Mouse (Mus musculus) retina, embryonic 14.5 days (tissue): ENCODE measurements at regions not wholly inside any gene's neighbourhood (a gene's known extent, or its start where the extent isn't known, plus 50 kb on each side); places are given as distances from the start of the nearest gene placed in this dataset.

Source experiments
- DNase-seq: peaks from one replicate; pipeline ENCODE4 v3.0.0-alpha.2; 2015; ENCODE audit warnings: low spot score

- no peak for DNase-seq
Measured at GRCm38 (mm10) chr11:31721908-31722307, 50.2 kb upstream of the Bod1 start.

DNA sequence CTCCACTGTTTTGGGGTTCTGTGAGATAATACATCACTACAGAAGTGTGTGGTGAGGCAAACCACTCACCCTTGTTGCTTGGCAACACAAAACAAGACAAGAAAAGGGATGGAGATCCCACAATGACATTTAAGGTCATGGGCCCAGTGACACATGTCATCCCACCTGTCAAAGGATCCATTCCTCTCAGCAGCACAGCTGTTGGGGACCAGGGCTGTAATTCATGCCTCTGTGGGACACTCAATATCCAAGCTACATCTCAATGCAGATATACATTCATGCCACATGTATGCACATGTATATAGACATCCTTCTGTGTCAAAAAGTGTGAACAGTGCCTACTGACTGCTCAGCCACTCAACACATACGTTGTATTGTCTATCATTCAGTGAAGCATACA lies 52.8 kb upstream of the Bod1 start:
- no peak for DNase-seq

- DNase-seq, result no peak
Measured at GRCm38 (mm10) chr11:31725936-31726647, 54.4 kb upstream of the Bod1 start.

- no peak for DNase-seq
Measured at GRCm38 (mm10) chr11:31727289-31727688, 55.6 kb upstream of the Bod1 start.

DNA sequence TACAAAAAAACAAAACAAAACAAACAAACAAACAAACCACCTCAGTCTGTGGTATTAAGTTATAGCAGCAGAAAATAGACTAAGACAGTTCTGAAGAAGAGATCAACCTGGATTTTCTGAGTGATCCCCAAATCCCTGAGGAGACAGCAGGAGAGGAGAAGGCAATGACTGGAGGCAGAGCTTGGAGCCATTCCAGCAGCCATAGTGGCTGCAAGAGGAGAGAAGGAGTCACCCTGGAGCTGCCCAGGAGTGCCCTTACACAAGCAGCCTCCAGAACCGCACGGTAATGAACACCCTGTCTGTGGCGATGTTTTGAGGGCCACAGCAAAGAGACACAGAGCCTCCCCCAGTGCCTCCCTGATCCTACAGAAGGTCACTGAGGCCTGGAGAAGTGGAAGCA lies 58.0 kb upstream of the Bod1 start:
- DNase-seq, result no peak

DNA sequence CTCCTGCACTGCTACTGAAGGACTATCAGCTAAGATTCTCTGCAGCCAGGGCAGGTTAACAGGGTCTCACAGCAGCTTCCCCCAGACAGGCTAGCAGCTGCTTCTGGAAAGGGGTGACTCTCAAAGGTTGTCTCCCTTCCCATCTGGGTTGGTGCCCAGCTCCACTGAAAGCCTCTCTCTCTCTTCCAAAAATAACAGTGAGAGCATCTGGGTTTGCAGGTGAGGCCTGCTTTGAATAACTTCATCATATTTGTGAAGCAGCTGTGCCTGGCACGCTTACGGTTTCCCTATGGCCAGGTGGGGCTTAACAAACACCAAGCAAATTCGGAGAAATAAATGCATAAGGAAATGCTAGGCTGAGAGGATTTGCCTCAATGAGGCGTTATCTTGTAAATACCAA lies 58.5 kb upstream of the Bod1 start:
- no peak for DNase-seq

- DNase-seq, result peak; percentile 41
Measured at GRCm38 (mm10) chr11:31730680-31731079, 59.0 kb upstream of the Bod1 start.

- no peak for DNase-seq
Measured at GRCm38 (mm10) chr11:31731459-31731858, 59.8 kb upstream of the Bod1 start.

DNA sequence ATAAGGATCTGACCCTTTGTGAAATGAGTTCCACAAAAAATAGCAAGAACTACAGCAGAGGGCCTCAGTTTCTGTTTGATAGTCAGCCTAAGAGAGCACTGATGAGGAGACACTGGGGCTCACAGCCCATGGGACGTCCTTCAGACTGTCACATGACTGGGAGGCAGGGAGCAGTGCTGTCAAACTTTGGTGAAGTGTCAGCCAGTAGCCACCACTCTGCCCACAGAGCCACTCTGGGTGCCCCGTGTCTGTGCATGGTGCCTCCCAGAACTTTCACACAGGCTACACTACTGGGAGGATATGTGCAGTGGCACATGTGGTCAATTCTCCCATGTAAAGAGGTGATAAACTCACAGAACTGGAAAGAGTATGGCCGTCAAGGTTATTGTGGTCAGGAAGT lies 60.7 kb upstream of the Bod1 start:
- DNase-seq, result no peak

DNA sequence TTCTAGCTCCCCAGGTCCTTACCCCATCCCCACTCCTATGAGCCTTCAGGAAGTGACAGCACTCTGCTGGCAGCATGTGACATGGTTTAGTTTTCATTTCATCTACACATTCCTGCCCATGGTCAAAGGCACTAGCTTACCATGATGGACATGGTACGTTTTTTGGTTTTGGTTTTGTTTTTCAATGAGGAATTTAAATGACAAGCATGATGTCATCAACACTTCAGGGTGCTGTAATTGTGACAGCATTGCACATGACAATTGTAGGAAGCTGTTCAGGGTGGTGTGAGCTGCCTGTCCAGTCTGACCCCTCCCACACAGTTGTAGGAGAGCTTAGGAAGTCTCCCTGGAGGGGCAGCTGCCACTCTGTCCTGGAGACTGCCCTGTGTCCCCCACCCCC lies 61.3 kb upstream of the Bod1 start:
- no peak for DNase-seq

DNA sequence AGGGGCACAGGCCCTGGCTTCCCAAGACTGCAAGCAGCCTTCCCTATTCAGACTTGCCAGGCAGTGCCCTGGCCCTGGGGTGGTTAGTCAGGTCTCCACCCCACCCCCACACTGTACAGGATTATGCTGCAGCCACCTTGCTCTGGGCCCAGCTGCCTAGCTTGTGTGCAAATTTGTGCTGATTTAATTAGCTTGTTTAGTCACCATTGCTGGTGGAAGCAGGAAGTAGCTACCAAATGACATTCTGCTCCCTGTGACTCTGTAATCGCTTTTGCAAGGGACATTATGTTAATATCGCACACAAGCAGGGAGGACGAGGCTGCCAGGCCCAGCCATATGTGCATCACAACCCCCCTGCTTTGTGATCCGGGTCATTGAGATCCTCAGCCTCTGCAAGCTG lies 62.4 kb upstream of the Bod1 start:
- peak; percentile 52 for DNase-seq

- DNase-seq, result no peak
Measured at GRCm38 (mm10) chr11:31735257-31735656, 63.6 kb upstream of the Bod1 start.

GRCm38 (mm10) chr11:31736086-31736485 lies 64.4 kb upstream of the Bod1 start:
- DNase-seq, result no peak

- DNase-seq, result no peak
Measured at GRCm38 (mm10) chr11:31736556-31737089, 64.9 kb upstream of the Bod1 start.

DNA sequence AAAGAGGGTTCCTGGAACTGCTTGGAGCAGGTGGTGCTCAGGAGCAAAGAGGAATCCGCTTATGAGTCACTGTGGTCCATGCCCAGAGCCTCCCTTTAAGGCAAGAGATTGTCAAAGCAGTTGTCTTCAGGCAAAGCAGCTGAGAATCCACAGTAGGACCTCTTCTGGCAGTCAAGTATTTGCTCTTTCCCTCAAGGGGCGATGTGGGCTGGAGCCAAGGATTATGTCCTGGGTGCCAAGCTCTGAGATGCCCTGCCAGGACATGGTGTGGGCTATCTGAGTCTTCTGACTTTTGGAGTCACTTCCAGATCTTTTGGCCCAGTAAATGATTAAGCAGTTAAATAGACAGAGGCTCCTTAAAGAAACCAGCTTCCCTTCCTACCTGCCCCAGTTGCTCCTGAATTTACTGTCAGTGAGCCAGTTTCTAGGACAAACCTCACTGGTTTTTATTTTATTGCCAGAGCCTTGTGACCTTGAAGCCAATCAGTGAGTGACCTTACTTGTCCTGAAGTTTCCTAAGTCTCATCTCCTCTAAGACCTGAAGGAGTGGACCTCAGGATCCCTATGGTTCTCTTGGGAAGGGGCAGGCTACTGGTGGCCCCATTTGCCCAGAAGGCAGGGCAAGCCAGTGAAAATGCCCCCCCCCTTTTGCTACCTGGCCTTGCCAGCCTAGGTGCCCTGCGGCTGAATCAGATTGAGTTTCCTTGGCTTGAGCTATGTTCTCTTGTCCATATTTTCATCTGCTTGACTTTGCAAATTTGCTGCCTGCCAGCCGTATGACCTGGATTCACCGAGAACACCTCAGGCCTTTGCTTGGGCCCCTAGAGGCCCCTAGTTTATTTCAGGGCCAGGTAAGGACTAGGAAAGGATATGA lies 66.7 kb upstream of the Bod1 start:
- DNase-seq, result no peak

DNA sequence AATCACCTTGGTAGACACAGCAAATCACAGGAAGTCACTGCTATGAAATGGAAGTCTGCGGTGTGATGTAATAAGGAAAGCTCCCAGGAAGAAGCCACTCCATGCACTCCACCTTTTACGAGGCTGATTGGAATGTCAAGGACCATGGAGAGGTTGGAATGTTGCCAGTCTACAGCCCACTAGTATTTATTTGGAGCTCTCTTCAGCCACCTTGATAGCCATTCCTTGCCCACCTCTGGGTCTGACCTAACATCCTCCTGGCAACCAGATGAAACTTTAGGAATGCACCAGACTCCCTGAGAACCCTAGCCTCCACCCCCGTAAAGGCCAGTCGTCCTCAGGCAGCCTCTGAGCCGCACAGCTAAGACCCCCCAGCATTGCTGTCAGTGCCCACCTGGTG lies 68.7 kb upstream of the Bod1 start:
- DNase-seq, result no peak

GRCm38 (mm10) chr11:31742160-31742559 lies 70.5 kb upstream of the Bod1 start:
- no peak for DNase-seq

DNA sequence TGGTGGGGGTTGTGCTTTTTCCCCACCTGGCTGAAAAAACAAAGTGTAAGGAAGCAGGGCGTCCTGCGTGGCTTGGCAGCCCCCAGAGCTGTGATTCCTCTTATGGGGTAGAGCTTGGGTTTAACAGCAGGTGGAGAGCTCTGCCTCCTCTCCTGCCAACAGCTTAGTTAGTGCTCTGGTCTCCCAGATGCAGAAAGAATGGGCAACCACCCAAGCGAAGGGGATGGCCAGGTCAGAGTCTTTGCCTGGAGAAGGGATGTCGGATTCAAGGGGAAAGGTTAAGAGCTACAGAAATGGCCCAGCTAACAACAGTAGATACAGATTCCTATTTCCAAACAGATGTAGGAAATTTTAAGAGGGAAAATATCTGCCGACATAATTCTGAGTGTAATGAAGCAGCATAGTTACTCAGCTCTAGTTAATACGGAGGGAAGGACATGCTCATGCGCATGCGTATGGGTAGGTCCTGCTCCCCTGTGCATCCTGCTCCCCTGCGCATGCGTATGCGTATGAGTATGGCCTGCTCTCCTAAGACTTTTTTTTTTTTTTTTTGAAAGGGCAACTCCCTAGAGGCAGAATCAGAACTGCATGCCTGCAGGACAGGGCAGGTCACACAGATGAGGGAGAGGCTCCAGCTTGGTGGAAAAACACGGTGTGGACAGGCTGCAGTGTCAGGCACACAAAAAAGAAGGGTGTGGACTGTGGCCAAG lies 72.5 kb upstream of the Bod1 start:
- no peak for DNase-seq

GRCm38 (mm10) chr11:31745028-31745865 lies 73.6 kb upstream of the Bod1 start:
- DNase-seq, result no peak

GRCm38 (mm10) chr11:31745866-31746248 lies 74.2 kb upstream of the Bod1 start:
- no peak for DNase-seq

GRCm38 (mm10) chr11:31746488-31746887 lies 74.8 kb upstream of the Bod1 start:
- no peak for DNase-seq

DNA sequence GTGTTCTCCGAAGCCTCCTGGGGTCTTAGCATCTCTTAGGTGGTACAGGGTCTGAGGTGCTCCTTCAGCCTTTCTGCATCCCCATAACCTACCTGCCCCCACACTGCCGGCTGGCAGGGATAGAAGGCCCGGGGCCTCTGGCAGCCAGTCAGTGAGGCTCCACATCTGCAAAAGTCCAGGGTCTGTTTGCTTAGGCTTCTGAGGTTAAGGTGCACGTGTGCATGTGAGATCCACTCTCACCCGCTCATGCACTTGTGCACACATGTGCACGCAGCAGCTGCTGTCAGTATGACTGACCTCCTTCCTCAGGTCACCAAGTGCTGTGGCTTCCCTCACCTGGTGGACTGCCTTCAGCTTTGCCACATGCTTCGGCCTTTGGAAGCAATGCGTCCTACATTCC lies 75.3 kb upstream of the Bod1 start:
- no peak for DNase-seq
